Mouse (Mus musculus) skeletal muscle tissue, adult 2 months (tissue): ENCODE measurements at regions not wholly inside any gene's neighbourhood (a gene's known extent, or its start where the extent isn't known, plus 50 kb on each side); places are given as distances from the start of the nearest gene placed in this dataset.
"Not testable (repeated sequence)": the region's sequence is repeated elsewhere in the genome, so short reads cannot be mapped to it uniquely, and the experiment has no call there.

Source experiments
- DNase-seq: peaks from one replicate; pipeline ENCODE4 v3.0.0-alpha.2; 2012; ENCODE audit warnings: low read depth, low spot score

- DNase-seq: no peak
Measured at GRCm38 (mm10) chr16:57923447-57924129, 169.1 kb upstream of the Col8a1 start.

GRCm38 (mm10) chr16:57924130-57924495, 169.6 kb upstream of the Col8a1 start:
- DNase-seq: no peak

GRCm38 (mm10) chr16:57927816-57928215, 173.3 kb upstream of the Col8a1 start:
- DNase-seq: peak; percentile 83

GRCm38 (mm10) chr16:57928301-57928700, 173.8 kb upstream of the Col8a1 start:
- DNase-seq: peak; percentile 75

- DNase-seq: no peak
Measured at GRCm38 (mm10) chr16:57929151-57929764, 174.7 kb upstream of the Col8a1 start.

GRCm38 (mm10) chr16:57945404-57945803, 190.9 kb upstream of the Col8a1 start:
- DNase-seq: no peak

GRCm38 (mm10) chr16:57947309-57947708, 192.8 kb upstream of the Col8a1 start:
- no peak for DNase-seq

- DNase-seq: no peak
Measured at GRCm38 (mm10) chr16:57949680-57950079, 195.1 kb upstream of the Col8a1 start.

- no peak for DNase-seq
Measured at GRCm38 (mm10) chr16:57970956-57971355, 216.4 kb upstream of the Col8a1 start.

- no peak for DNase-seq
Measured at GRCm38 (mm10) chr16:57984111-57984510, 229.6 kb upstream of the Col8a1 start.

GRCm38 (mm10) chr16:58005740-58006139, 251.2 kb upstream of the Col8a1 start:
- no peak for DNase-seq

GRCm38 (mm10) chr16:58013557-58013956, 259.0 kb upstream of the Col8a1 start:
- no peak for DNase-seq

- DNase-seq: no peak
Measured at GRCm38 (mm10) chr16:58027525-58027924, 273.0 kb upstream of the Col8a1 start.

GRCm38 (mm10) chr16:58028541-58028940, 274.0 kb upstream of the Col8a1 start:
- DNase-seq: not testable (repeated sequence)

GRCm38 (mm10) chr16:58029674-58030073, 275.1 kb upstream of the Col8a1 start:
- no peak for DNase-seq

- no peak for DNase-seq
Measured at GRCm38 (mm10) chr16:58068654-58069271, 314.2 kb upstream of the Col8a1 start.

- no peak for DNase-seq
Measured at GRCm38 (mm10) chr16:58072441-58072840, 317.9 kb upstream of the Col8a1 start.

GRCm38 (mm10) chr16:58100351-58100750, 307.9 kb upstream of the Dcbld2 start:
- DNase-seq: no peak

GRCm38 (mm10) chr16:58110452-58110851, 297.8 kb upstream of the Dcbld2 start:
- no peak for DNase-seq

- no peak for DNase-seq
Measured at GRCm38 (mm10) chr16:58126086-58126485, 282.2 kb upstream of the Dcbld2 start.

GRCm38 (mm10) chr16:58136144-58136905, 271.9 kb upstream of the Dcbld2 start:
- no peak for DNase-seq

GRCm38 (mm10) chr16:58136979-58137378, 271.3 kb upstream of the Dcbld2 start:
- DNase-seq: no peak
